Mouse (Mus musculus): Measurements from ENCODE around the gene Pkp4. TPM values are rescaled to one million over a fixed set of nuclear protein-coding genes. Genes with fewer than 3 reads are reported as not detected.

Gene Pkp4
- total and polyA plus RNA-seq, 3 experiments = not detected

DNA sequence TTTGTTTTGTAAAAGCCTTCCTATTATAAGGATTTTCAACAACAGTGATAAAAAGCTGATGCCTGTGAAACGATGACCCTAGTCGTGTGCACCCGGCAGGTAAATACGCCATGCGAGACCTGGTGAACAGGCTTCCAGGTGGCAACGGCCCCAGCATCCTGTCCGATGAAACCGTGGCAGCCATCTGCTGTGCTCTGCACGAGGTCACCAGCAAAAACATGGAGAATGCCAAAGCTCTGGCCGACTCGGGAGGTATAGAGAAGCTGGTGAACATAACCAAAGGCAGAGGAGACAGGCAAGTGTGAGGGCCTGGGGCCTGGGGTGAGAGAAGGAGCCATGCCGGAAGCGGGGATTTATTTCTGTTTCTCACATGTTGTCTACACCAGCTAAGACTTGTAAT lies 184.0 kb downstream of the Pkp4 start:
- H3K27ac ChIP-seq (ENCODE audit: control insufficient read depth, low read depth, low read length) = no peak overlapping the region
- TF ChIP-seq JUND (IDR thresholded peaks at IDR 0.05; ENCODE audit: low read depth, low read length) (no peak), ZC3H11A (IDR thresholded peaks at IDR 0.05; ENCODE audit: low read depth, low read length) (no peak), ETS1 (IDR thresholded peaks at IDR 0.05; ENCODE audit: low read depth, low read length) (no peak), GABPA (IDR thresholded peaks at IDR 0.05; ENCODE audit: low read depth, low read length) (no peak), RCOR1 (IDR thresholded peaks at IDR 0.05; ENCODE audit: low read depth, low read length) (no peak), NRF1 (IDR thresholded peaks at IDR 0.05; ENCODE audit: insufficient read depth, low read depth, low read length, poor library complexity, severe bottlenecking) (no peak), POLR2AphosphoS2 (IDR thresholded peaks at IDR 0.05; ENCODE audit: low read length) (no peak)
- no peak overlapping the region for H3K9ac ChIP-seq (ENCODE audit: control insufficient read depth, low read depth, low read length, poor library complexity, severe bottlenecking)
- DNase-seq (ENCODE audit: low read depth, low spot score) = no peak
- no peaks in the 10 kb centered on the region for H3K4me1 ChIP-seq (ENCODE audit: control insufficient read depth in 1 of 2, insufficient read depth in 2 of 2, low read length in 2 of 2)
- no peaks in the 10 kb centered on the region for H3K27me3 ChIP-seq (ENCODE audit: control insufficient read depth in 1 of 2, insufficient read depth in 2 of 2, low read length in 2 of 2)
- H3K9me3 ChIP-seq (replicated peaks; ENCODE audit: insufficient read depth, low read length) = no peaks in the 10 kb centered on the region
- H3K4me3 ChIP-seq (ENCODE audit: control insufficient read depth in 1 of 2, insufficient read depth in 1 of 2, low read depth in 2 of 2, low read length in 2 of 2) = no peak overlapping the region
- H3K79me2 ChIP-seq (ENCODE audit: control insufficient read depth, insufficient read depth, low read length, poor library complexity) = no peaks in the 10 kb centered on the region
- no peaks in the 10 kb centered on the region for H3K36me3 ChIP-seq (ENCODE audit: control insufficient read depth in 1 of 2, insufficient read depth in 2 of 2, low read length in 2 of 2)

DNA sequence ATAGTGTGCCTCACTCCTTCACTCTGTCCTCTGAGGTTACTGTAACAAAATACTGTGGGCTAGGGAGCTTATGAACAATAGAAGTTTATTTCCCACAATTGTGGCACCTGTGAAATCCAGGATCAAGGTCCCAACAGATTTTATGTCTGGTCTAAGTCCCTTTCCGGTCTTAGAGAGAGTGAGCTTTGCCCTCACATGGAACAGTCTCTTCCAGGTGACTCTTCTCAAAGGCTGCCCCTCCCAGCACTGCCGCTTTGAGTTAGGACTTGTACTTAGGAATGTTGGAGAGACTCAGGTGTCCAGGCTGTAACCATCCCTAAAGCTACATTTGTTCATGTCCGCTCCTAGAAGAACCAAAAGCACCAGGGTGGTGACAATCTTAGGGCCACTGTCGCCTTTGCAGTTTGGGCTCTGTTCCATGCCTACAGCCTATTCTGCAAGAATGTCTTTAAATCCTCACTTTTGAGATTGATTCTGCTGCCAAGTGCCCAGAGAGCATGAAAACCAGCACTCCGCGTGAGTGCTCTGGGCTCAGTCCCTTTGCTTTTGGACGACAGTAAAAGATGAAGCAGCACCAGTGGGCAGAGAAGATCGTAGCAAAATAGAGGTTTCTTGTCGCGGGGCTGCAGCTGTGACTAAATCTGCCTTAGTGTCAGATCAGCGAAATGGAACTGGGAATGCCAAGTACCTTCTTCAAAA lies 184.6 kb downstream of the Pkp4 start:
- Histone ChIP-seq H3K36me3 (ENCODE audit: control insufficient read depth in 1 of 2, insufficient read depth in 2 of 2, low read length in 2 of 2) (no peaks in the 10 kb centered on the region), H3K27ac (ENCODE audit: control insufficient read depth, low read depth, low read length) (no peak overlapping the region), H3K9ac (ENCODE audit: control insufficient read depth, low read depth, low read length, poor library complexity, severe bottlenecking) (no peak overlapping the region), H3K4me3 (ENCODE audit: control insufficient read depth in 1 of 2, insufficient read depth in 1 of 2, low read depth in 2 of 2, low read length in 2 of 2) (no peak overlapping the region), H3K79me2 (ENCODE audit: control insufficient read depth, insufficient read depth, low read length, poor library complexity) (no peaks in the 10 kb centered on the region), H3K9me3 (replicated peaks; ENCODE audit: insufficient read depth, low read length) (no peaks in the 10 kb centered on the region), H3K4me1 (ENCODE audit: control insufficient read depth in 1 of 2, insufficient read depth in 2 of 2, low read length in 2 of 2) (no peaks in the 10 kb centered on the region), H3K27me3 (ENCODE audit: control insufficient read depth in 1 of 2, insufficient read depth in 2 of 2, low read length in 2 of 2) (no peaks in the 10 kb centered on the region)
- TF ChIP-seq USF2 (IDR thresholded peaks at IDR 0.05; ENCODE audit: borderline replicate concordance in 1 of 2, insufficient read depth in 1 of 2, low read depth in 1 of 2, low read length in 2 of 2) (no peak), SIN3A (IDR thresholded peaks at IDR 0.05; ENCODE audit: low read length) (no peak), TAL1 (IDR thresholded peaks at IDR 0.05; ENCODE audit: low read length) (no peak), POLR2A (IDR thresholded peaks at IDR 0.05; ENCODE audit: control insufficient read depth in 1 of 2, insufficient read depth in 1 of 2, low read depth in 1 of 2, low read length in 2 of 2, poor library complexity in 1 of 2) (no peak), NRF1 (IDR thresholded peaks at IDR 0.05; ENCODE audit: insufficient read depth, low read depth, low read length, poor library complexity, severe bottlenecking) (no peak), POLR2AphosphoS5 (IDR thresholded peaks at IDR 0.05; ENCODE audit: borderline replicate concordance, low read depth, low read length) (no peak), MEF2A (IDR thresholded peaks at IDR 0.05; ENCODE audit: extremely low read depth, insufficient replicate concordance, low read depth, low read length, poor library complexity, severe bottlenecking) (no peak), USF1 (IDR thresholded peaks at IDR 0.05; ENCODE audit: low read depth, low read length) (no peak), TBP (IDR thresholded peaks at IDR 0.05; ENCODE audit: low read depth, low read length) (no peak), RCOR1 (IDR thresholded peaks at IDR 0.05; ENCODE audit: low read depth, low read length) (no peak), ZKSCAN1 (IDR thresholded peaks at IDR 0.05; ENCODE audit: low read depth, low read length) (no peak), MYC (IDR thresholded peaks at IDR 0.05; ENCODE audit: low read depth, low read length) (no peak), ZC3H11A (IDR thresholded peaks at IDR 0.05; ENCODE audit: low read depth, low read length) (no peak), CTCF (IDR thresholded peaks at IDR 0.05 in 2 of 3, conservative IDR thresholded peaks at IDR 0.05 in 1 of 3; ENCODE audit: control insufficient read depth in 1 of 3, insufficient read depth in 1 of 3, low read depth in 2 of 3, low read length in 3 of 3, poor library complexity in 1 of 3, severe bottlenecking in 1 of 3) (no peak)
- DNase-seq (ENCODE audit: low read depth, low spot score) = no peak
